Mouse (Mus musculus) CH12.LX (cell line): ENCODE data around the gene Rab2b. TPM values are rescaled to one million over a fixed set of nuclear protein-coding genes. Genes with fewer than 3 reads are reported as not detected.

Experiments used
- DNase-seq: peaks from one replicate; pipeline ENCODE4 v3.0.0-alpha.2; 2013; ENCODE audit errors: extremely low read depth
- H3K27ac ChIP-seq: 2 replicates; pipeline ENCODE4 v1.5.1; 2012; ENCODE audit warnings: low read depth, mild to moderate bottlenecking, control low read depth, moderate library complexity; ENCODE audit not compliant: insufficient read depth
- H3K27me3 ChIP-seq: replicated peaks from 2 replicates; pipeline ENCODE3; 2012; ENCODE audit warnings: inconsistent platforms
- H3K36me3 ChIP-seq, 2 experiments: replicated peaks in 1 of 2; 2 replicates each; pipeline versions ENCODE3 to v1.6.1; 2012; ENCODE audit warnings: inconsistent platforms in 1 of 2, low read length in 1 of 2, mild to moderate bottlenecking in 1 of 2, mixed read lengths in 1 of 2, moderate library complexity in 1 of 2; ENCODE audit not compliant: control insufficient read depth in 1 of 2, insufficient read depth in 1 of 2
- H3K4me1 ChIP-seq, 2 experiments: 2 replicates each; pipeline ENCODE4 v1.6.1; 2012; ENCODE audit warnings: inconsistent platforms in 1 of 2, moderate library complexity in 1 of 2; ENCODE audit not compliant: insufficient read depth in 2 of 2, control insufficient read depth in 1 of 2
- H3K4me2 ChIP-seq: 2 replicates; pipeline ENCODE4 v1.6.1; 2012; ENCODE audit warnings: low read depth, mild to moderate bottlenecking, control low read depth; ENCODE audit not compliant: poor library complexity, insufficient read depth, severe bottlenecking
- H3K4me3 ChIP-seq, 3 experiments: fragments of 150-350 bp in 1 of 3; sonication (generic) in 1 of 3; replicated peaks in 1 of 3; 2 replicates each; pipeline versions ENCODE3 to v1.5.1; 2011 to 2012; ENCODE audit warnings: low read depth in 2 of 3, low read length in 2 of 3, mild to moderate bottlenecking in 2 of 3, moderate library complexity in 2 of 3, control low read depth in 1 of 3, improper control_type of control experiment in 1 of 3, inconsistent platforms in 1 of 3, mixed read lengths in 1 of 3; ENCODE audit not compliant: poor library complexity in 1 of 3
- H3K79me2 ChIP-seq: replicated peaks from 2 replicates; pipeline ENCODE4 v1.6.1; 2012; ENCODE audit warnings: mild to moderate bottlenecking, moderate library complexity; ENCODE audit not compliant: control insufficient read depth, poor library complexity, insufficient read depth, severe bottlenecking; ENCODE audit errors: extremely low read depth
- H3K9ac ChIP-seq: 2 replicates; pipeline ENCODE4 v1.6.1; 2012; ENCODE audit warnings: low read depth, mild to moderate bottlenecking, control low read depth, moderate library complexity; ENCODE audit not compliant: insufficient read depth
- H3K9me3 ChIP-seq: replicated peaks from 2 replicates; pipeline ENCODE3; 2012; ENCODE audit warnings: low read length, inconsistent platforms, mixed read lengths
- BHLHE40 ChIP-seq: IDR thresholded peaks from 2 replicates; pipeline ENCODE4 v1.6.1; 2011; ENCODE audit warnings: mild to moderate bottlenecking, low read depth, low read length, improper control_type of control experiment
- CHD1 ChIP-seq: IDR thresholded peaks from 2 replicates; pipeline ENCODE4 v1.6.1; 2012; ENCODE audit warnings: low read depth, low read length, improper control_type of control experiment, inconsistent platforms
- CHD2 ChIP-seq: IDR thresholded peaks from 2 replicates; pipeline ENCODE4 v1.6.1; 2011; ENCODE audit warnings: low read length, improper control_type of control experiment
- CTCF ChIP-seq, 2 experiments: IDR thresholded peaks in 1 of 2; conservative IDR thresholded peaks in 1 of 2; 2 replicates each; pipeline ENCODE4 v1.5.1; 2011 to 2012; ENCODE audit warnings: low read depth in 2 of 2, low read length in 2 of 2, improper control_type of control experiment in 1 of 2, inconsistent platforms in 1 of 2, mild to moderate bottlenecking in 1 of 2, moderate library complexity in 1 of 2
- E2F4 ChIP-seq: IDR thresholded peaks from 2 replicates; pipeline ENCODE4 v1.6.1; 2011; ENCODE audit warnings: low read depth, low read length, improper control_type of control experiment; ENCODE audit not compliant: insufficient replicate concordance
- ELF1 ChIP-seq: IDR thresholded peaks from 2 replicates; pipeline ENCODE4 v1.6.1; 2014; ENCODE audit warnings: low read depth, mild to moderate bottlenecking, inconsistent platforms, low read length, improper control_type of control experiment
- EP300 ChIP-seq: IDR thresholded peaks from 2 replicates; pipeline ENCODE4 v1.6.1; 2011; ENCODE audit warnings: low read length, improper control_type of control experiment
- ETS1 ChIP-seq: conservative IDR thresholded peaks from 2 replicates; pipeline ENCODE4 v1.6.1; 2012; ENCODE audit warnings: low read depth, mild to moderate bottlenecking, inconsistent platforms, low read length, improper control_type of control experiment, moderate library complexity
- GABPA ChIP-seq: IDR thresholded peaks from 2 replicates; pipeline ENCODE4 v1.6.1; 2012; ENCODE audit warnings: low read depth, low read length, improper control_type of control experiment, inconsistent platforms; ENCODE audit not compliant: insufficient replicate concordance
- HCFC1 ChIP-seq: IDR thresholded peaks from 2 replicates; pipeline ENCODE4 v1.6.1; 2012; ENCODE audit warnings: low read depth, mild to moderate bottlenecking, inconsistent platforms, low read length, improper control_type of control experiment
- IRF4 ChIP-seq: IDR thresholded peaks from 2 replicates; pipeline ENCODE4 v1.6.1; 2014; ENCODE audit warnings: low read depth, mild to moderate bottlenecking, inconsistent platforms, low read length, improper control_type of control experiment
- JUN ChIP-seq: IDR thresholded peaks from 2 replicates; pipeline ENCODE4 v1.6.1; 2011; ENCODE audit warnings: low read depth, mild to moderate bottlenecking, low read length, improper control_type of control experiment, moderate library complexity; ENCODE audit not compliant: insufficient read depth
- JUND ChIP-seq: conservative IDR thresholded peaks from 2 replicates; pipeline ENCODE4 v1.6.1; 2011; ENCODE audit warnings: low read depth, low read length, improper control_type of control experiment
- KAT2A ChIP-seq: IDR thresholded peaks from 2 replicates; pipeline ENCODE4 v1.6.1; 2012; ENCODE audit warnings: low read length, improper control_type of control experiment, inconsistent platforms; ENCODE audit not compliant: insufficient replicate concordance
- MAFK ChIP-seq: IDR thresholded peaks from 2 replicates; pipeline ENCODE4 v1.6.1; 2011; ENCODE audit warnings: low read length, improper control_type of control experiment; ENCODE audit not compliant: insufficient replicate concordance
- MAX ChIP-seq: IDR thresholded peaks from 2 replicates; pipeline ENCODE4 v1.6.1; 2011; ENCODE audit warnings: low read length, improper control_type of control experiment
- MAZ ChIP-seq: IDR thresholded peaks from 2 replicates; pipeline ENCODE4 v1.6.1; 2012; ENCODE audit warnings: low read depth, mild to moderate bottlenecking, inconsistent platforms, low read length, improper control_type of control experiment, moderate library complexity
- MEF2A ChIP-seq: IDR thresholded peaks from 2 replicates; pipeline ENCODE4 v1.6.1; 2014; ENCODE audit warnings: low read depth, mild to moderate bottlenecking, inconsistent platforms, low read length, improper control_type of control experiment, borderline replicate concordance
- MXI1 ChIP-seq: IDR thresholded peaks from 2 replicates; pipeline ENCODE4 v1.6.1; 2011; ENCODE audit warnings: mild to moderate bottlenecking, low read depth, low read length, improper control_type of control experiment
- MYC ChIP-seq: IDR thresholded peaks from 2 replicates; pipeline ENCODE4 v1.6.1; 2011; ENCODE audit warnings: low read depth, mild to moderate bottlenecking, improper control_type of control experiment, low read length
- NELFE ChIP-seq: IDR thresholded peaks from 2 replicates; pipeline ENCODE4 v1.6.1; 2011; ENCODE audit warnings: low read depth, low read length, improper control_type of control experiment
- NRF1 ChIP-seq: IDR thresholded peaks from 2 replicates; pipeline ENCODE4 v1.6.1; 2014; ENCODE audit warnings: low read depth, mild to moderate bottlenecking, inconsistent platforms, low read length, improper control_type of control experiment, moderate library complexity
- PAX5 ChIP-seq: IDR thresholded peaks from 2 replicates; pipeline ENCODE4 v1.6.1; 2012; ENCODE audit warnings: low read length, inconsistent platforms, mixed read lengths
- POLR2A ChIP-seq: IDR thresholded peaks from 2 replicates; pipeline ENCODE4 v1.6.1; 2011; ENCODE audit warnings: low read depth, mild to moderate bottlenecking, improper control_type of control experiment, low read length
- POLR2AphosphoS2 ChIP-seq: IDR thresholded peaks from 2 replicates; pipeline ENCODE4 v1.6.1; 2011; ENCODE audit warnings: low read depth, low read length, improper control_type of control experiment
- RAD21 ChIP-seq: IDR thresholded peaks from 2 replicates; pipeline ENCODE4 v1.6.1; 2011; ENCODE audit warnings: low read depth, mild to moderate bottlenecking, low read length, improper control_type of control experiment, moderate library complexity
- RCOR1 ChIP-seq: conservative IDR thresholded peaks from 2 replicates; pipeline ENCODE4 v1.6.1; 2012; ENCODE audit warnings: low read depth, mild to moderate bottlenecking, inconsistent platforms, low read length, improper control_type of control experiment
- SIN3A ChIP-seq: IDR thresholded peaks from 2 replicates; pipeline ENCODE4 v1.6.1; 2012; ENCODE audit warnings: low read length, improper control_type of control experiment, inconsistent platforms
- SMC3 ChIP-seq: IDR thresholded peaks from 2 replicates; pipeline ENCODE4 v1.6.1; 2011; ENCODE audit warnings: low read depth, low read length, improper control_type of control experiment
- TBP ChIP-seq: conservative IDR thresholded peaks from 2 replicates; pipeline ENCODE4 v1.6.1; 2011; ENCODE audit warnings: low read depth, low read length, improper control_type of control experiment
- TCF12 ChIP-seq: IDR thresholded peaks from 2 replicates; pipeline ENCODE4 v1.6.1; 2014; ENCODE audit warnings: low read depth, mild to moderate bottlenecking, inconsistent platforms, low read length, improper control_type of control experiment
- UBTF ChIP-seq: IDR thresholded peaks from 2 replicates; pipeline ENCODE4 v1.6.1; 2012; ENCODE audit warnings: low read depth, mild to moderate bottlenecking, inconsistent platforms, low read length, improper control_type of control experiment, moderate library complexity
- USF1 ChIP-seq: IDR thresholded peaks from 2 replicates; pipeline ENCODE4 v1.6.1; 2014; ENCODE audit warnings: low read depth, mild to moderate bottlenecking, inconsistent platforms, low read length, improper control_type of control experiment
- USF2 ChIP-seq: conservative IDR thresholded peaks from 2 replicates; pipeline ENCODE4 v1.6.1; 2011; ENCODE audit warnings: low read depth, low read length, improper control_type of control experiment
- ZC3H11A ChIP-seq: IDR thresholded peaks from 2 replicates; pipeline ENCODE4 v1.6.1; 2012; ENCODE audit warnings: low read depth, mild to moderate bottlenecking, inconsistent platforms, low read length, improper control_type of control experiment
- ZKSCAN1 ChIP-seq: IDR thresholded peaks from 2 replicates; pipeline ENCODE4 v1.6.1; 2012; ENCODE audit warnings: low read depth, inconsistent platforms, low read length, improper control_type of control experiment, borderline replicate concordance
- ZMIZ1 ChIP-seq: IDR thresholded peaks from 2 replicates; pipeline ENCODE4 v1.6.1; 2012; ENCODE audit warnings: low read depth, mild to moderate bottlenecking, inconsistent platforms, low read length, improper control_type of control experiment
- ZNF384 ChIP-seq: IDR thresholded peaks from 2 replicates; pipeline ENCODE4 v1.6.1; 2012; ENCODE audit warnings: low read depth, low read length, improper control_type of control experiment, inconsistent platforms
- dilution Hi-C: fragments of 300-500 bp; cut with MboI; formaldehyde crosslinking; loops from 2 replicates; pipeline ENCODE4 v1.14.3; 2020; ENCODE audit warnings: low sequenced_read_pairs; ENCODE audit not compliant: extremely low pct_unique_long_range_greater_than_20kb, extremely low pct_ligation_motif_present
- in situ Hi-C: fragments of 300-500 bp; cut with MboI; formaldehyde crosslinking; loops from 3 replicates; pipeline ENCODE4 v1.14.3; 2019; ENCODE audit warnings: low sequenced_read_pairs, low pct_ligation_motif_present, low pct_unique_long_range_greater_than_20kb, mixed read lengths
- polyA plus RNA-seq: library from polyadenylated mRNA; unstranded; fragments of >175 nt; gene quantifications from 2 replicates; pipeline ENCODE4 v1.2.1, GENCODE M21; 2012; ENCODE audit warnings: low read depth; ENCODE audit not compliant: insufficient read length
- total RNA-seq, 2 experiments: library from RNA; depleted of rRNA; stranded (reverse); fragments of 300-350 nt in 1 of 2; fragments of >200 nt in 1 of 2; gene quantifications; 2 replicates each; pipeline ENCODE4 v1.2.3; 2012 to 2014

Rab2b gene
- total and polyA plus RNA-seq, 3 experiments, result 4.6 to 10.2 (median 6.9) TPM

DNA sequence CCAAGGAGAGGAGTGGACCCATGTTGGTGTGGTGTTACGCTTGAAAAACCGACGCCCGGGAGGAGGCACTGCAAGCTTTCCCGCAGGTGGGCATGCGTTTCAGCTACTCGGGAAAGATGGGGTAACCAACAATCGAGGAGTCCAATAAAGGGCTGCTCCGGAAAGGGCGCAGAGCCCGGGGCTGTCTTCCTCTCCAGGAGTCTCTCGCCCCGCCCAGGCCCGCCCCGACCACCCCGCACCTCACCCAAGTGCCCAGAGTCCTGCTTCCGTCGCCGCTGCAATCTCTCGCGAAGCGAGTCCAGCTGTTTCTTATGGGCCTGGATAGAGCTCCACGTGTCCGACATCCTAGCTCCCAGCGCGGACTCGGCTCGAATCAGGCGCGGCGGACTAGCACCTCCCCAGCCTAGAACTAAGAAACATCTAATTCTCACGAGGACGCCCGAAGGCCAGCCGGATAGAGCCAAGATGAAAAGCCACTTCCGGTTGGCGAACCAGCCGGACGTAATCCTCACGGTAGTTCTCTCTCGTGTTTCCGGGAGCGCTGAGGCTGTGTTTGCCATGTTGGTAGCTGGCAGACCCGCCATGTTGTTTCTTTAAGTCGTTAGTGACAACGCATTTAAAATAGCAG, 25.4 kb upstream of the Rab2b start, which contains the start of gene Mettl3:
Gene Mettl3, minus strand, starts transcription at position 485 of the 628 bp plus-strand sequence.
- Histone ChIP-seq H3K4me1 (peaks cover 0 to 22% of the 10 kb centered on the region in 2 experiments; a peak in 1 of 4 replicates), H3K27me3 (no peaks in the 10 kb centered on the region), H3K27ac (peak within 1 kb of the TSS; percentile 89), H3K79me2 (peaks cover 29% of the 10 kb centered on the region), H3K9ac (peak within 1 kb of the TSS; percentile 95), H3K4me3 (peak within 1 kb of the TSS; percentile 67 to 95 (median 79)), H3K36me3 (peaks cover 9 to 25% of the 10 kb centered on the region in 2 experiments), H3K9me3 (no peaks in the 10 kb centered on the region), H3K4me2 (peak within 1 kb of the TSS; percentile 99)
- peak; percentile 98 for DNase-seq
- in situ Hi-C loops (no loop called here), dilution Hi-C loops (no loop called here)
- peak; percentile 96 for TF ChIP-seq KAT2A
- no peak for TF ChIP-seq SMC3
- TF ChIP-seq ETS1, result peak; percentile 51; the same call in 1 of the 2 replicates
- no peak for TF ChIP-seq PAX5
- TF ChIP-seq POLR2A, result peak; percentile 92
- peak; percentile 92 for TF ChIP-seq CHD2
- TF ChIP-seq MAZ, result no peak
- peak; percentile 85 for TF ChIP-seq MXI1
- TF ChIP-seq ZMIZ1, result peak; percentile 62
- TF ChIP-seq UBTF, result peak; percentile 82
- peak; percentile 97 for TF ChIP-seq RCOR1
- TF ChIP-seq BHLHE40, result 0 out of 2 replicates have a peak, but pooled peaks have one; percentile 48
- TF ChIP-seq USF2, result no peak
- peak; percentile 96 for TF ChIP-seq ELF1
- peak; percentile 37; the same call in 1 of the 2 replicates for TF ChIP-seq MEF2A
- no peak for TF ChIP-seq ZKSCAN1
- TF ChIP-seq SIN3A, result peak; percentile 96
- no peak; the same call in 1 of the 2 replicates for TF ChIP-seq USF1
- no peak for TF ChIP-seq CTCF (conservative IDR thresholded peaks at IDR 0.05 in 1 of 2, IDR thresholded peaks at IDR 0.05 in 1 of 2; ENCODE audit: low read depth in 2 of 2, low read length in 2 of 2)
- peak; percentile 62; the same call in 1 of the 2 replicates for TF ChIP-seq GABPA
- peak; percentile 88 for TF ChIP-seq NELFE
- peak; percentile 90 for TF ChIP-seq POLR2AphosphoS2
- TF ChIP-seq JUN, result no peak
- TF ChIP-seq EP300, result no peak
- peak; percentile 70; the same call in 1 of the 2 replicates for TF ChIP-seq IRF4
- TF ChIP-seq HCFC1, result peak; percentile 100
- TF ChIP-seq ZNF384, result no peak
- TF ChIP-seq ZC3H11A, result no peak
- no peak for TF ChIP-seq MAFK
- TF ChIP-seq TBP, result peak; percentile 84
- TF ChIP-seq E2F4, result no peak
- TF ChIP-seq CHD1, result no peak; the same call in 1 of the 2 replicates
- no peak for TF ChIP-seq JUND
- peak; percentile 90 for TF ChIP-seq MAX
- peak; percentile 77 for TF ChIP-seq TCF12
- no peak for TF ChIP-seq RAD21
- TF ChIP-seq NRF1, result peak; percentile 87
- TF ChIP-seq MYC, result peak; percentile 88
